Mouse (Mus musculus): ENCODE data around the gene Mug1. TPM values are rescaled to one million over a fixed set of nuclear protein-coding genes. Genes with fewer than 3 reads are reported as not detected.
"Not testable (repeated sequence)": the region's sequence is repeated elsewhere in the genome, so short reads cannot be mapped to it uniquely, and the experiment has no call there.

The Mug1 gene
- total RNA-seq (2017), result not detected in 2 replicates

- not testable (repeated sequence) for ATAC-seq (ENCODE audit: extremely low read depth, insufficient number of reproducible peaks, low FRiP score, poor library complexity, severe bottlenecking)
Observed at GRCm38 (mm10) chr6:121838271-121838670, at the start of gene Mug1. Gene Mug1, plus strand, starts transcription at chr6:121838541.

DNA sequence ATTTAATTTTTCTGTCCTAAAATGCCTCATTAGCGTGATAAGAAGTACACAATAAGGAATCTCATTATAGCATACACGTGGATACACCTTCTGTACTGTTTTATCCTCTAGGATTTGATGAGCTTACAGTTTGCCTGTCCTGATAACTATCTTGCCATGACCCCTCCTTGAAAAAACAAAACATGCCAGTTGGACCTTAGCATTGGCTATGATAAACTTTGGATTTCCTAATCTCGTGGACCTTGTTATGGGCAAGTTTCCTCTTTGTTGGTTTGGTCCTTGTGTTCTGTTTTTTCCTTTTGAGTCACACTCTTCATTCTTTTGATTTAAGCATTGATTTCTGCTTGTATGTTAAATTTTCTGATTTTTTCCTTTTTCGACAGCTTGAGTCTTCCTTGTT lies 10.3 kb upstream of the Mug1 start:
- ATAC-seq (ENCODE audit: extremely low read depth, insufficient number of reproducible peaks, low FRiP score, poor library complexity, severe bottlenecking), result no peak

DNA sequence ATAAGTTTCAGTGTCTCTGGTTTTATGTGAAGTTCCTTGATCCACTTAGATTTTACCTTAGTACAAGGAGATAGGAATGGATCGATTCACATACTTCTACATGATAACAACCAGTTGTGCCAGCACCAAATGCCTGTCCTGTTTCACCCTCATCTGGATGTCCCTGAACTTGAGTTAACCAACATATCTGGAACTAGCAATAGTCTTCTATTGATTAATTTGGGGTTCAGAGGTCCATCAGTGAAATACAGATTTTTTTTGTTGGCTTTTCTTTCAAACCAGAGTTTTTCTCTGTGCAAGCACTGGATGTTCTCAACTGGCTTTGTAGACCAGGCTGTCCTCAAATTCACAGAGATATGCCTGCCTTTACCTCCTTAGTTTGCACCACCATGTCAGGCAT lies 2.0 kb upstream of the Mug1 start:
- no peak for ATAC-seq (ENCODE audit: extremely low read depth, insufficient number of reproducible peaks, low FRiP score, poor library complexity, severe bottlenecking)

DNA sequence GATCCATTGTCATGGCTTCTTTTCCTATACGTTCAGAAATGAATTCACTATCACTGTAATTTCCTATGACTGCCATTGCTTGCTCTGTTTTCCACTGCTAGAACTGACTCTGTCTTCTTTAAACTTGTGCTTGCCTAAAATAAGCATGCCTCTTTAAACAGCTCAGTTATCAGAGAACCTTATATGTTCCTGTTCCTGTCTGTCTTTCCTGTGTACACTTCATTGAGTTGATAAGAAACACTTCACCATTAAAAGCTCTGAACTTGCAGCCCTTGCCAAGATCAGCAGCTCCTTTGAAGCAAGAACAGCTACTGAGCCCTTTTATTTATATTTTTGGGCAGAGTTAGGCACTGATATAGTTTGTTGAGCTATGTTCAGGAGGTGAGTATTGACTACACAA lies 10.0 kb downstream of the Mug1 start:
- no peak for ATAC-seq (ENCODE audit: extremely low read depth, insufficient number of reproducible peaks, low FRiP score, poor library complexity, severe bottlenecking)

Other genes starting within 250 kb of the Mug1 start
- not detected in 2 replicates for gene A2m, start 203.2 kb upstream of the Mug1 start, total RNA-seq (2017)
- gene Gm7298, start 105.6 kb upstream of the Mug1 start, total RNA-seq (2017), result not detected in 2 replicates
- gene Mug2, start 168.2 kb downstream of the Mug1 start, total RNA-seq (2017), result not detected in 2 replicates

Data from neutrophil, adult 5-6 weeks (primary cell).